Mouse (Mus musculus): ENCODE measurements around the gene Slain1.

Slain1 gene

GRCm38 (mm10) chr14:103667036-103667435 is 17.0 kb downstream of the Slain1 start:
- no peak for DNase-seq

GRCm38 (mm10) chr14:103679395-103680217 is 29.6 kb downstream of the Slain1 start:
- no peak for DNase-seq

GRCm38 (mm10) chr14:103680285-103680819 is 30.3 kb downstream of the Slain1 start:
- DNase-seq = no peak

- DNase-seq = no peak
Measured at GRCm38 (mm10) chr14:103682633-103683390, 32.8 kb downstream of the Slain1 start.

GRCm38 (mm10) chr14:103686994-103687393 is 37.0 kb downstream of the Slain1 start:
- no peak for DNase-seq

DNA sequence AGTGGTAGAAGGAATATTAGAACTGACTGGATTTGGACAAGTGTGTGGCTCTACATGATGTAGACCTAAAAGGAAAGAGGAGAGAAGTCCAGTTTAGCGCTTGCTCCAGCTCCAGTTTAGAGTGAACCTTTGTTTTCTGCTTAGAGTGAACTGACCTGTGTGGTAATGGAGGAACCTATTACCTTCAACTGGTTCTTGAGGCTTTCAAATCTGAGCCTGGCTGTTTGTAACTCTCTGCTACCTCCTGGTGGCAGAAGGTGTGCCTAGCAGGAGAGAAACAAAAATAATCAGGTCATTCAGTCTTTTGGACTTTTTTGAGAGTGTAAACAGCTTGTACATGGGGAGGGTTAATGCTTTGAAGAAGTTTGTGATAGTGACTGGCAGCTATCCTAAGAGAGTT is 44.3 kb downstream of the Slain1 start:
- peak in 1 of 2 experiments; percentile 49 for DNase-seq

- DNase-seq = no peak
Measured at GRCm38 (mm10) chr14:103695620-103696019, 45.6 kb downstream of the Slain1 start.

DNA sequence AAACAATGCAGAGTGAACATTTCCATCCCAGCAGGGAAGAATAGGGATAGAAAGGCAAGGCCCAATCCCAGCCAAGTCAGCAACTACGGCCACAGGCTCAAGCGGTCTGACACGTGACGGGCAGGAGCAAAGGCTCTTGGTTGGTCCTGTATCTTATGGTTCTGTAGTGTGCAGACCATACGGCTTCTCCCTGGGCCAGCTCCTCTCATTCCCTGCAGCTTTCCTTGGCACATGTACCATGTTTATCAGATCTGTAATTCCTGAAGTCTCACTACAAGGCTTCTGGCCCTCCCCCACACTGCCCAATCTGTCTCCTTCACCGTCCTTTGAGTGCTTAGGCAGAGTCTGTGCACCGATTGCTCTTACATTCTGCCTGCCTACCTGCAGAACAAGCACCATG is 47.1 kb downstream of the Slain1 start:
- DNase-seq = no peak

GRCm38 (mm10) chr14:103699308-103699707 is 49.3 kb downstream of the Slain1 start:
- no peak for DNase-seq

- no peak for DNase-seq
Measured at GRCm38 (mm10) chr14:103702516-103702915, 52.5 kb downstream of the Slain1 start.

GRCm38 (mm10) chr14:103704771-103705170 is 54.7 kb downstream of the Slain1 start:
- DNase-seq = no peak

- no peak for DNase-seq
Measured at GRCm38 (mm10) chr14:103706347-103706746, 56.3 kb downstream of the Slain1 start.

GRCm38 (mm10) chr14:103708601-103709000 is 58.6 kb downstream of the Slain1 start:
- DNase-seq = no peak

DNA sequence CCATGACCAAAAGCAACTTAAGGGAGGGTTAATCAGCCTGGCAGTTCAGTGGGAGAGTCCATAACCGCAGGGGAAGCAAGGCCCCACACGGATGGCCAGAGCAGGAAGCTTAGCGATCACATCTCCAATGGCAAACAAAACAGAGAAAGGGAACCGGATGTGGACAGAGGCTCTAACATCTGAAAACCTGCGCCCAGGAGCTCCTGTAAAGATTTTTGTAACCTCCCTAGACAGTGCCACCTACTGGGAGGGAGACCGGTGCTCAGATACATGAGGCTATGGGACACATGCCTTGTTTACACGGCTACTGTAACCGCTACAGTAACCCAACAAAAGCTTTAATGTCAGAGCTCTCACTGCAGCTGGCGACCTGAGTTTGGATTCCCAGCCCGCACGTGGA is 59.2 kb downstream of the Slain1 start:
- DNase-seq = no peak

DNA sequence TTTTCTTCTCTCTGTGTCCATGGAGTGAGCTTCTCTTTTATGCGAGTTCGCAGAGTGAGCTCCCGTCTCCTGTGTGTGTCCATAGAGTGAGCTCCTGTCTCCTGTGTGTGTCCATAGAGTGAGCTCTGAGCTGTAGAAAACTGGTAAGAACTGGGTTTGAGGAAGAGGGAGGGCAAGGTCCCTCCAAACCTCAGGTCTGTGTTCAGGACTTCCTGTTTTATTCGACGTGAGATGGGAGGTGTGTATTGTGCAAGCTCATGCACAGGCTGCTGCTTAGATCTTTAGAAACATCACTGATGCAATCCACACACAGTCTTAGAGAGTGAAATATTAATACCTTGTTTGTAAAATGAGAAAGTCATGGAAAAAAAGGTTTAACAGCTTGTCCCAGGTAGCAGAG is 63.0 kb downstream of the Slain1 start:
- DNase-seq = no peak

GRCm38 (mm10) chr14:103717516-103717915 is 67.5 kb downstream of the Slain1 start:
- DNase-seq = no peak

GRCm38 (mm10) chr14:103717979-103718378 is 68.0 kb downstream of the Slain1 start:
- DNase-seq = no peak

GRCm38 (mm10) chr14:103718393-103718792 is 68.4 kb downstream of the Slain1 start:
- no peak for DNase-seq

- peak; percentile 38 to 83 for DNase-seq
Measured at GRCm38 (mm10) chr14:103718836-103719575, 69.0 kb downstream of the Slain1 start.

DNA sequence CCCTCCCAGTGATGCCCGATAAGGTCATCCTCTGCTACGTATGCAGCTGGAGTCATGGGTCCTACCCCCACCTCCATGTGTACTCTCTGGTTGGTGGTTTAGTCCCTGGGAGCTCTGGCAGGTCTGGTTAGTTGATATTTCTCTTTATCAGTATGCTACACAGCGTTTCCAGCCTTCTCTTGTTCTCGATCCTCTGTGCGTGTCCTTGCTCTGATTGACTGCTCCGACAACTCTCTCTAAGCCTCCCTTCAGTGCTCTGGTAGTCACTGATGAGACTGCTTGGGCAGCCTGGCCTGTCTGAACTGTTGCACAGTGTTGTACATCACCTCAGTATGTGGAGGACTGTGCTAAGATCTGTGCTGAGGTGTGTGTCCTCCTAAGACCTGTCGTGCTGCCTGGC is 70.1 kb downstream of the Slain1 start:
- DNase-seq = no peak

- peak in 1 of 2 experiments; percentile 50 for DNase-seq
Measured at GRCm38 (mm10) chr14:103720637-103721355, 70.8 kb downstream of the Slain1 start.

GRCm38 (mm10) chr14:103723314-103723713 is 73.3 kb downstream of the Slain1 start:
- DNase-seq = no peak

All from spleen, adult 18-20 months (tissue).